Mouse (Mus musculus) midbrain, embryonic 16.5 days (tissue): ENCODE measurements at regions not wholly inside any gene's neighbourhood (a gene's known extent, or its start where the extent isn't known, plus 50 kb on each side); places are given as distances from the start of the nearest gene placed in this dataset.

Experiments
- ATAC-seq: fragments of 200-750 bp; cut with Nextera tagmentation; 2 replicates; pipeline ENCODE4 v1.8.0; 2017; ENCODE audit warnings: moderate TSS enrichment
- H3K27ac ChIP-seq: fragments of 300-500 bp; sonication (generic); 2 replicates; pipeline ENCODE4 v1.5.1; 2014; ENCODE audit warnings: mild to moderate bottlenecking, low read length, mixed read lengths
- H3K27me3 ChIP-seq: fragments of 300-500 bp; sonication (generic); 2 replicates; pipeline ENCODE4 v1.6.1; 2014; ENCODE audit warnings: low read depth, low read length, mixed read lengths; ENCODE audit not compliant: control insufficient read depth, insufficient read depth
- H3K36me3 ChIP-seq: fragments of 300-500 bp; sonication (generic); 2 replicates; pipeline ENCODE4 v1.6.1; 2014; ENCODE audit warnings: mild to moderate bottlenecking, low read length, moderate library complexity, mixed read lengths; ENCODE audit not compliant: control insufficient read depth, insufficient read depth
- H3K4me1 ChIP-seq: fragments of 300-500 bp; sonication (generic); 2 replicates; pipeline ENCODE4 v1.6.1; 2014; ENCODE audit warnings: mild to moderate bottlenecking, low read length, mixed read lengths; ENCODE audit not compliant: control insufficient read depth, insufficient read depth
- H3K4me2 ChIP-seq: fragments of 300-500 bp; sonication (generic); 2 replicates; pipeline ENCODE4 v1.6.1; 2014; ENCODE audit warnings: mild to moderate bottlenecking, low read length, mixed read lengths
- H3K4me3 ChIP-seq: fragments of 300-500 bp; sonication (generic); 2 replicates; pipeline ENCODE4 v1.5.1; 2014; ENCODE audit warnings: low read depth, mild to moderate bottlenecking, low read length, moderate library complexity, mixed read lengths
- H3K9ac ChIP-seq: fragments of 300-500 bp; sonication (generic); 2 replicates; pipeline ENCODE4 v1.6.1; 2014; ENCODE audit warnings: low read depth, low read length, mixed read lengths
- H3K9me3 ChIP-seq: fragments of 300-500 bp; sonication (generic); replicated peaks from 2 replicates; pipeline ENCODE4 v1.6.1; 2014; ENCODE audit warnings: mild to moderate bottlenecking, low read length, mixed read lengths; ENCODE audit not compliant: control insufficient read depth, poor library complexity, severe bottlenecking
- WGBS: fragments of 180-500 bp; shearing (Covaris S2); extraction: QIAGEN DNeasy Blood & Tissue Kit; methylation state at CpG from one replicate; pipeline ENCODE4 v1.1.7; 2014; 5-methylcytosine and 5-hydroxymethylcytosine counted together

- Histone ChIP-seq H3K4me1 (peaks cover 25% of the 10 kb centered on the region), H3K9ac (no peak overlapping the region), H3K9me3 (peaks cover 4% of the 10 kb centered on the region; the same call in 1 of the 2 replicates), H3K4me2 (no peak overlapping the region), H3K36me3 (no peaks in the 10 kb centered on the region), H3K4me3 (no peak overlapping the region), H3K27ac (peak overlapping the region; percentile 60), H3K27me3 (no peaks in the 10 kb centered on the region)
- WGBS: 30% methylated on average over 22 of the region's 22 CpGs
- ATAC-seq: no peak
Observed at GRCm38 (mm10) chr4:142587345-142588035, 348.3 kb upstream of the Kazn start.

GRCm38 (mm10) chr4:142578536-142578935 lies 339.3 kb upstream of the Kazn start:
- H3K4me2 ChIP-seq: no peak overlapping the region
- 25% methylated on average over 4 of the region's 4 CpGs for WGBS
- H3K4me1 ChIP-seq: peaks cover 23% of the 10 kb centered on the region
- H3K4me3 ChIP-seq: no peak overlapping the region
- H3K9me3 ChIP-seq: peaks cover 4% of the 10 kb centered on the region; the same call in 1 of the 2 replicates
- no peak overlapping the region for H3K9ac ChIP-seq
- ATAC-seq: 0 out of 2 replicates have a peak, but pooled peaks have one; percentile 44
- no peaks in the 10 kb centered on the region for H3K36me3 ChIP-seq
- H3K27ac ChIP-seq: peak overlapping the region; percentile 56
- H3K27me3 ChIP-seq: no peaks in the 10 kb centered on the region

DNA sequence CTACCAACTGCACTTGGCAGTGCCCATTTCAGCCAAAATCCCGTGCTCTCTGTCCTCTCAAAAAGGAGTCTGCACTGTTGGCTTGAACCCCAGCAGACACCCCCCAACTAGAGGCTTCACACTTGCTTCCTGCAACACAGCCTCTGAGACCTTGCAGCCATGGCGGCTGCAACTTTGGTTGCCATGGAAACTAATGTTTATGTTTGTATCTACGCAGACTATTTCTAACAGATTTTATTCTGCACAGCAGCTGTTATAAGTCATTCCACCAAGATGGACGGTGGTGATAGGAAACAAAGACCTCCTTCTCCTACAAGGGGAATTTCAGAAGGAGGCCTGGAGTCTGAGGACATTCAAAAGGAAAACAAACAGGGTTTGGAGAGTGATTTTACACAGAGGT lies 338.3 kb upstream of the Kazn start:
- no peaks in the 10 kb centered on the region for H3K9me3 ChIP-seq
- no peak overlapping the region for H3K4me3 ChIP-seq
- H3K4me1 ChIP-seq: peaks cover 23% of the 10 kb centered on the region
- H3K27ac ChIP-seq: peak overlapping the region; percentile 56; the same call in 1 of the 2 replicates
- peak; percentile 30; the same call in 1 of the 2 replicates for ATAC-seq
- no peaks in the 10 kb centered on the region for H3K36me3 ChIP-seq
- H3K27me3 ChIP-seq: no peaks in the 10 kb centered on the region
- 24% methylated on average over 4 of the region's 4 CpGs for WGBS
- no peak overlapping the region for H3K9ac ChIP-seq
- no peak overlapping the region for H3K4me2 ChIP-seq

DNA sequence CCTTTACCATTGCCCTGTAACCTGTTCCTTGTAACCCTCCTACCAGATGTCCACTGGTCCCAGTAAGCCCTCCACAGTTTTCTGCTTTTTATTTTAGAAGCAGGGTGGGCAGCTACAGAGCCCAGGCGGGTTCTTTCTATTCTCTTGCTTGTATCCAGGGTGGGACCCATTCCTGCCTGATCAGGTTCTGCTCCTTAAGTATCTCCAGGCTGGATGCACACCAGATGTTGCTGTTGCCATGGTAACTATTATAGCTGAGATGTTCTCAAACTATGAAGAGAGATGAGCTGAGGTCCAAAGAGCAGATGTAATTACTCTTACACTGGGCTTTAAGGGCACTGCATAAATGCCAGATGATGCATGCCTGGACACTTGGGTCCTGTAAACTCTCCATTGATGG lies 335.3 kb upstream of the Kazn start:
- ATAC-seq: peak; percentile 47; the same call in 1 of the 2 replicates
- no peak overlapping the region for H3K4me2 ChIP-seq
- H3K9ac ChIP-seq: no peak overlapping the region
- H3K27me3 ChIP-seq: no peaks in the 10 kb centered on the region
- 57% methylated on average over 1 of the region's 1 CpGs for WGBS
- 0 out of 2 replicates have a peak overlapping the region, but pooled peaks have one; percentile 20 for H3K27ac ChIP-seq
- H3K36me3 ChIP-seq: no peaks in the 10 kb centered on the region
- peaks cover 27% of the 10 kb centered on the region for H3K4me1 ChIP-seq
- H3K4me3 ChIP-seq: no peak overlapping the region
- no peaks in the 10 kb centered on the region for H3K9me3 ChIP-seq

DNA sequence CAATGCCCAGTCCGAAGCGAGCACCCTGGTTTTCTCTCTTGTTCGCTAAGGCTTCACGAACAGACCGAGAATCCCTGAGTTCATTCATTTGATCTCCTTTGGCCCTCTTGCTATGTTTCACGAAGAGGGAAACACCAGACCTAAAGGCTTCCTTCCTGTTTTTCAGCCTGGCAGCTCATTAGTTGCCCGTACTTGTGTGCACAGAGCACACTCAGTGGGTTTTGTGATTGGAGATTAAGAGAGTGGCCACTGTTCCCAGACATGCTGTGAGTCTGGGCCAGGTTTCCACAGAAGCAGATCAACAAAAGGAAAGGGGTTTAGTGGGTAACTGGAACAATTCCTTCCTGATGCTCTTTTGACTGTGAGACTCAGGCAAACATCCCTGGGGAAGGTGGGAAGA lies 331.5 kb upstream of the Kazn start:
- Histone ChIP-seq H3K9me3 (no peaks in the 10 kb centered on the region), H3K4me3 (no peak overlapping the region), H3K4me1 (peaks cover 12% of the 10 kb centered on the region; the same call in 1 of the 2 replicates), H3K27me3 (no peaks in the 10 kb centered on the region), H3K9ac (no peak overlapping the region), H3K36me3 (no peaks in the 10 kb centered on the region), H3K27ac (peak overlapping the region; percentile 45), H3K4me2 (no peak overlapping the region)
- ATAC-seq: 0 out of 2 replicates have a peak, but pooled peaks have one; percentile 36
- WGBS: 61% methylated on average over 7 of the region's 7 CpGs

DNA sequence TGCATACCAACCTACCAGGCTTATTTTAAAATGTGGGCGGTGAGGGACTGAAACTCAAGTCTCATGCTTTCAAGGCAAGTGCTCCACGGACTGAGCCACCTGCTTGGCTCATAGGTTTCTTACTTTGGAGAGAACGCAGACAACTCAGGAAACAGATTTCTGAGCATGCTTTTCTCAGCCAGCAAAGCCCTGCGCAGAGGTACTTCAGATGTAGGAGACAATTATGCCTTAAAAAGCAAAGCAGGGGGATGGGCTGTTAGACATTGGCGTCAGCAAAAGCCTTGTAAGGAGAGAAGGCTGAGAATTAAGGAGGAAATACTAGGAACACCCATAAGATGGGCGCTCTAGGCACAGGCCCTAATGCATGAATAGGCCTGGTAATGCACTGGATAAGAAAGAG lies 329.4 kb upstream of the Kazn start:
- Histone ChIP-seq H3K9ac (no peak overlapping the region), H3K4me3 (no peak overlapping the region), H3K27ac (no peak overlapping the region), H3K4me1 (peaks cover 9% of the 10 kb centered on the region; the same call in 1 of the 2 replicates), H3K27me3 (no peaks in the 10 kb centered on the region), H3K4me2 (no peak overlapping the region), H3K36me3 (no peaks in the 10 kb centered on the region), H3K9me3 (no peaks in the 10 kb centered on the region)
- ATAC-seq: no peak
- 73% methylated on average over 6 of the region's 6 CpGs for WGBS

DNA sequence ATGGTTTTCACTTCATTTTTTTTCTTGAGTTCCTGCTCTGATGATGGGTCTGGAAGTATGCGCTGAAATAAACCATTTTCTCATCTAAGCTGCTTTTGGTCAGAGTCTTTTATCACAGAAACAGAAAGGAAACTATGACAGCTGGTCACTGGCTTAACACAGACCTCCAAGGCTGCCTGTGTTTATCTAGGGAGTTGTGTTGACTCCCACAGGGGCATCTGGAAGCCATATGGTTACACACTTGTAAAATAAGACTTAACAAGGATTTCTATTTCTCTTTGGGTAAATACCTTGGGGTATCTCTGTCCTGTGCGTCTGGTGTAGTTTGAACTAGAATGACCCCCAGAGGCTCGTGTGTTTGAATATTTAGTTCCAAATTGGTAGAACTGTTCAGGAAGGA lies 315.5 kb upstream of the Kazn start:
- no peaks in the 10 kb centered on the region for H3K27me3 ChIP-seq
- ATAC-seq: no peak
- H3K27ac ChIP-seq: no peak overlapping the region
- H3K9me3 ChIP-seq: no peaks in the 10 kb centered on the region
- H3K4me3 ChIP-seq: no peak overlapping the region
- no peak overlapping the region for H3K9ac ChIP-seq
- H3K36me3 ChIP-seq: no peaks in the 10 kb centered on the region
- WGBS: 68% methylated on average over 3 of the region's 3 CpGs
- no peak overlapping the region for H3K4me2 ChIP-seq
- no peaks in the 10 kb centered on the region for H3K4me1 ChIP-seq

DNA sequence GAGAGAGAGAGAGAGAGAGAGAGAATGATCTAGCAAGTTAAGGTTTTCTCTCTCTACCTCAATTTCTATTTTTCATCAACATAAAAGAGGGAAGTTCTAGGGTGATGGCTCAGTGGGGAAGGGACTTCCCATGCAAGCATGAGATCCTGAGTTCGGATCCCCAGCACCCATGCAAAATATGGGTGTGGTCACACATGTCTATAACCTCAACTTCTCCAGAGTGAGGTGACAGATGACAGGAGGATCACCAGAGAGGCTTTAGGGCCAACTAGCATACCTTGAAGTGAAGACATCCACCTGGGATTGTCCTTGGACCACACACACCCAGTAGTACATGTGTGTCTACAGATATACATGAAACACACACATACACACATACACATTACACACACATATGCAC lies 306.7 kb upstream of the Kazn start:
- H3K4me2 ChIP-seq: no peak overlapping the region
- WGBS: 91% methylated on average over 1 of the region's 1 CpGs
- H3K27ac ChIP-seq: no peak overlapping the region
- no peaks in the 10 kb centered on the region for H3K9me3 ChIP-seq
- H3K4me3 ChIP-seq: no peak overlapping the region
- no peak overlapping the region for H3K9ac ChIP-seq
- no peaks in the 10 kb centered on the region for H3K27me3 ChIP-seq
- H3K36me3 ChIP-seq: no peaks in the 10 kb centered on the region
- no peaks in the 10 kb centered on the region for H3K4me1 ChIP-seq
- no peak for ATAC-seq

- Histone ChIP-seq H3K4me3 (no peak overlapping the region), H3K27ac (no peak overlapping the region), H3K36me3 (no peaks in the 10 kb centered on the region), H3K27me3 (no peaks in the 10 kb centered on the region), H3K4me1 (no peaks in the 10 kb centered on the region), H3K4me2 (no peak overlapping the region), H3K9me3 (no peaks in the 10 kb centered on the region), H3K9ac (no peak overlapping the region)
- 64% methylated on average over 1 of the region's 1 CpGs for WGBS
- ATAC-seq: no peak
Observed at GRCm38 (mm10) chr4:142545187-142545586, 306.0 kb upstream of the Kazn start.
